Mouse (Mus musculus) activated CD4-positive, CD25-positive, alpha-beta regulatory T cell, adult 9 weeks (primary cell): Measurements from ENCODE around the gene Dap. TPM values are rescaled to one million over a fixed set of nuclear protein-coding genes. Genes with fewer than 3 reads are reported as not detected.

ENCODE experiments used
- polyA plus RNA-seq: library from polyadenylated mRNA; unstranded; fragments of 100-300 nt; shearing (Covaris generic); gene quantifications from one replicate; pipeline ENCODE4 v1.2.1, GENCODE M21; 2017

Dap gene
- 43.0 TPM for polyA plus RNA-seq

DNA sequence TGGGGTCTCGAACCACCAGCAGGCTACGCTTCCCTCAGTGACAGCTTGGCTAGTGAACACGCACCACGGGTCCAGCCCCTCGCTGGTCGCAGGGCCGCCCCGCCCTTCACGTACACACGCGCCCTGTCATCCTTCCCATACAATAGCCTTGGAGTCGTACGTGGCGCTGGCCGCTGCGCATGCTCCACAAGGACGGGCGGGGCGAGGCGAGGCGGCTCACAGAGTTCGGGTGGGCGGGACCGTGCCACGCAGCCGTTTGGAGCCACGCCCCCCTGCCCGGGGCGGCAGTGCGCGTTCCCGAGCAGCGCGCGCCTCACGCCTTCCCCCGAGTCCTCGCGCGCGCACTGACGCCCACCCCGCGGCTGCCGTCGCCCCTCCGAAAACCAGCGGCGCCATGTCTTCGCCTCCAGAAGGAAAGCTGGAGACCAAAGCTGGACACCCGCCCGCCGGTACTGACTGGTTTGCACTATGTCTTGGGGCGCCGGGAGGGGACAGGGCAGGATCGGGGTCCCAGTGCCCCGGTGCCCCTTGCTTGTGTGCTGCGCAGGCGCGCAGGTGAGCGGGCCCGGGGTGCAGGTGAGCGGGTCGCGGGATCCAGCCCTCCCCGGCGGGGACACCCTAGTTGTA is at the start of gene Dap:
Dap (plus strand) TSS at position 180 of the 627 bp plus-strand sequence.

Other genes starting within 250 kb of the Dap start
- not detected for gene Ankrd33b, start 143.4 kb downstream of the Dap start, polyA plus RNA-seq
- 1.1 TPM for gene Ropn1l, start 229.4 kb downstream of the Dap start, polyA plus RNA-seq